Mouse (Mus musculus) hindbrain, embryonic 15.5 days (tissue): ENCODE measurements around the gene Nxph3. TPM values are rescaled to one million over a fixed set of nuclear protein-coding genes. Genes with fewer than 3 reads are reported as not detected.

Experiments used
- ATAC-seq: fragments of 200-750 bp; cut with Nextera tagmentation; 2 replicates; pipeline ENCODE4 v1.8.0; 2017; ENCODE audit warnings: low read depth, moderate number of reproducible peaks, moderate TSS enrichment; ENCODE audit not compliant: low FRiP score
- H3K27ac ChIP-seq: fragments of 300-500 bp; sonication (generic); replicated peaks from 2 replicates; pipeline ENCODE4 v1.5.1; 2015; ENCODE audit warnings: mild to moderate bottlenecking, inconsistent platforms
- H3K27me3 ChIP-seq: fragments of 300-500 bp; sonication (generic); 2 replicates; pipeline ENCODE4 v1.6.1; 2015; ENCODE audit warnings: control low read depth, inconsistent platforms
- H3K36me3 ChIP-seq: fragments of 300-500 bp; sonication (generic); 2 replicates; pipeline ENCODE4 v1.6.1; 2015; ENCODE audit warnings: control low read depth, inconsistent platforms
- H3K4me1 ChIP-seq: fragments of 300-500 bp; sonication (generic); replicated peaks from 2 replicates; pipeline ENCODE4 v1.6.1; 2015; ENCODE audit warnings: control low read depth, inconsistent platforms
- H3K4me2 ChIP-seq: fragments of 300-500 bp; sonication (generic); 2 replicates; pipeline ENCODE4 v1.6.1; 2015; ENCODE audit warnings: moderate library complexity, mild to moderate bottlenecking, inconsistent platforms
- H3K4me3 ChIP-seq: fragments of 300-500 bp; sonication (generic); 2 replicates; pipeline ENCODE4 v1.5.1; 2015; ENCODE audit warnings: mild to moderate bottlenecking, inconsistent platforms
- H3K9ac ChIP-seq: fragments of 300-500 bp; sonication (generic); 2 replicates; pipeline ENCODE4 v1.6.1; 2015; ENCODE audit warnings: inconsistent platforms
- H3K9me3 ChIP-seq: fragments of 300-500 bp; sonication (generic); 2 replicates; pipeline ENCODE4 v1.6.1; 2016; ENCODE audit warnings: control low read depth, inconsistent platforms
- WGBS: fragments of 180-500 bp; shearing (Covaris S2); methylation state at CpG from one replicate; pipeline ENCODE4 v1.1.7; 2015; 5-methylcytosine and 5-hydroxymethylcytosine counted together
- polyA plus RNA-seq: library from polyadenylated mRNA; unstranded; fragments of >200 nt; fragmentation: Nextera tagmentation; extraction: Ambion mirVana; gene quantifications from 2 replicates; pipeline ENCODE4 v1.2.1, GENCODE M21; 2015

Gene Nxph3
- polyA plus RNA-seq, 1 experiment from 2014 or later: 3.9 TPM

DNA sequence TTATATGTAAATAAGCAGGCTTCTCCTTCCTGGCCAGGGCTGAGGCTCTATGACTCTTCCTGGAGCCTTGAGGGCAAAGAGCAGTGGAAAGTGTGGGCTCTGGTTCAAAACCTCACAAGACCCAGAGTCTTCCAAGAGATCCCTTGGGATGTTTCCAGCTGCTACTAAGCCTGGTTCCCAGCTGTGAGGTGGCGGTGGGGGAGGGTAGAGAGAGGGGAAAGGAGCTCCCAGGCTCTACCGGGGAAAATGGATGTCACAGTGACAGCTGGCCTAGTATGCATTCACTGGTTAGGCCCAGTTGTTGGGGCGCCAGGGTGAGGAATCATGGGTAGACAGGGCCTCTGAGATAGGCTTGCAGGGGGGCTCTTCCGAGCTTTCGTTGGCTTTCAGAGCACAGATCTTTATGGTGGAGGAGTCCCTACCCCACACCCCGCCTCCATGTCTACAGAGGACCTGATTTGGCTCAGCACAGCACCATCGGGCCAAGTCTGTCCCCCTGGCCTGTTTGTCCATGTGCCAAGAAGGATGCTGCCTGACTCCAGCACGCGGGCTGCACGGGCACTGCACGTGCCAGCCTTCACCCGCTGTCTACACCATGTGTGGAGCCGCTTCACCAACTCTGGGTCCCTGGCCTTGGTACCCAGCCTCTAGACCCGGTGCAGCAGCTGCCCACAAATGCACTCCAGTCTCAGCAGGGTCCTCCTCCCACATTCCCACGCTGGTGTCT is 24.2 kb upstream of the Nxph3 start:
- Histone ChIP-seq H3K27me3 (no peaks in the 10 kb centered on the region), H3K27ac (no peak overlapping the region), H3K4me1 (peaks cover 19% of the 10 kb centered on the region), H3K4me3 (no peak overlapping the region), H3K36me3 (no peaks in the 10 kb centered on the region), H3K9ac (no peak overlapping the region), H3K4me2 (no peak overlapping the region), H3K9me3 (no peaks in the 10 kb centered on the region)
- 56% methylated on average over 15 of the region's 15 CpGs for WGBS
- no peak for ATAC-seq

DNA sequence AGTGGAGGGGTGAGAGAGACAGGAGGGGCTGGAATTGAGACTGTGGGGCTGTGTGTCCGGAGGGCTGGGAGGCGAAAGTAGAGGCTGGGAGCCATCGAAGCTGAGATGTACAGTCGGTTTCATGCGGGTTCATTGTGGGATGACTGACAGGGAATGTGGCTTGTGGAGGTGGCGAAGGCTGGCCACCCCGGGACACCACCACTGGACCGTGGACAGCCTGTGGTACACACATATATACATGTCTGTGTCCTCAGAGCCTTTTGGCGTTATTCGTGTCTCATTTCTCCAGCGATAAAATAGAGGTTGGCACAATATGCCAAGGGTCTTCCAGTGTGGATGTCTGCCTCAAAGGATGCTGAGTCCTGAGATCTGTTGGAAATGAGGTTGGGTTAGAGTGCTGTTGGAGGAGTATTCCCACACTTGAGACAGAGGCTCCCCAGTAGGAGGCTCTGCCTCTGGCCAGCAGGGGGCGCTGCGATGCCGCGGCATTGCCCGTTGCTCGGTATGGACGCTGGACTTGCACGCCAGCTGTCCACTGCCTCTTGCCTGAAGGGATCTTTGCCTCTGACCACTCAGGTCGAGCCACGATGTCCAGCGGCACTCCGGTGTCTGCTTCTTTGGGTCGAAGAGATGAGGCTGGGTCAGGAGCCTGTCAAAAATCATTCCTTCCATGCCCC is 19.3 kb upstream of the Nxph3 start:
- 26% methylated on average over 24 of the region's 24 CpGs for whole genome bisulfite sequencing
- Histone ChIP-seq H3K27ac (no peak overlapping the region), H3K27me3 (no peaks in the 10 kb centered on the region), H3K4me2 (peak overlapping the region; percentile 47), H3K9ac (no peak overlapping the region), H3K36me3 (no peaks in the 10 kb centered on the region), H3K4me3 (no peak overlapping the region), H3K4me1 (peaks cover 11% of the 10 kb centered on the region), H3K9me3 (no peaks in the 10 kb centered on the region)
- peak; percentile 88; the same call in 1 of the 2 replicates for ATAC-seq

DNA sequence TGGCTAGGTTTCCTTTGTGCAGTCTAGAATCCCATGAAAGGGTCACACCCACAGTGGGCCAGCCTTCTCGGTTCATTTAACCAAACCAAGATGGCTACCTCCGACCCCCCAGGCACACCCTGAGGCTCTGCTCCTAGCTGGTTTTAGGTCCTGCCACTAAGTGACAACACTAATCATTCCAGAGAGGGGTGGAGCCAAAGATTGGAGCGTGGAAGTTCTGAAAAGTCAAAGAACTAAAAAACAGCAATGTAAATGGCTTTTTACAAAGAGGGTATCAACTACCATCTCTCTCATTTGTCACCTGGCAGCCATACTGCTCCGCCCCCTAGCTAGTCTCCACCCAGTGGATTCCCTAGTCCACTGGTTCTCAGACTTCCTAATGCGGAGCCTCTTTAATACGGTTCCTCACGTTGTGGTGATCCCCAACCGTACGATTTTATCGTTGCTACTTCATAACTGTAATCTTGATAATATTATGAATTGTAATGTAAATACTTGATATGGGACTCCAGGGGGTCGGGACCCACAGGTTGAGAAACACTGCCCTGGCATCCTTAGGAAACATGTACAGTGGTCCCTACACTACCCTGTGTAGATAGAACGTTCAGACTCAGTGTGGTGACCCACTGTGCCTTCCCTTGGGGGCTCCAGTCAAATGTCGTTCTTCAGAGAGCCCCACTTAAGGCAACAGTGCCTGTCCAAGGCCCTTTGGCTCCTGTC is 18.1 kb upstream of the Nxph3 start:
- Histone ChIP-seq H3K9me3 (no peaks in the 10 kb centered on the region), H3K4me2 (no peak overlapping the region), H3K27ac (no peak overlapping the region), H3K4me1 (peaks cover 5% of the 10 kb centered on the region; the same call in 1 of the 2 replicates), H3K4me3 (no peak overlapping the region), H3K27me3 (no peaks in the 10 kb centered on the region), H3K36me3 (no peaks in the 10 kb centered on the region), H3K9ac (no peak overlapping the region)
- 76% methylated on average over 13 of the region's 13 CpGs for WGBS
- no peak for ATAC-seq

DNA sequence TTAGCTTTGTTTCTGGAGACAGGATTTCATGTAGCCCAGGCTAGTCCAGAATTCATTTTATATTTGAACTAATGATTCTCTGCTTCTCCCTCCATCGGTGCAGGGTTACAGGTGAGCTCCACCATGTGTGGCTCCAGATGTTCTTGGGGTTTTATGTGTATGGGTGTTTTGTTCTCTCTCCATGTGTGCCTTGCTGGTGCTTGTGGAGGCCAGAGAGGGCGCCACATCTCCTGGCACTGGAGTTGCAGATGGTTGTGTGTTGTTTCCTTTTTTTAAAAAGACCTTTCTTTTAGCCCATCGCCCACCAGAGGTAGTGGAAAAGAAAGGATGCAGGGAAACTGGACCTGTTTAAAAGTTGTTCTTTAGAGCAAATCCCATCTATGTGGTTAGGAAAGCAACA is 13.9 kb upstream of the Nxph3 start:
- Histone ChIP-seq H3K4me3 (no peak overlapping the region), H3K27ac (no peak overlapping the region), H3K36me3 (no peaks in the 10 kb centered on the region), H3K4me2 (no peak overlapping the region), H3K4me1 (no peaks in the 10 kb centered on the region), H3K27me3 (no peaks in the 10 kb centered on the region), H3K9me3 (no peaks in the 10 kb centered on the region), H3K9ac (no peak overlapping the region)
- 88% methylated on average over 3 of the region's 3 CpGs for WGBS
- no peak for ATAC-seq

DNA sequence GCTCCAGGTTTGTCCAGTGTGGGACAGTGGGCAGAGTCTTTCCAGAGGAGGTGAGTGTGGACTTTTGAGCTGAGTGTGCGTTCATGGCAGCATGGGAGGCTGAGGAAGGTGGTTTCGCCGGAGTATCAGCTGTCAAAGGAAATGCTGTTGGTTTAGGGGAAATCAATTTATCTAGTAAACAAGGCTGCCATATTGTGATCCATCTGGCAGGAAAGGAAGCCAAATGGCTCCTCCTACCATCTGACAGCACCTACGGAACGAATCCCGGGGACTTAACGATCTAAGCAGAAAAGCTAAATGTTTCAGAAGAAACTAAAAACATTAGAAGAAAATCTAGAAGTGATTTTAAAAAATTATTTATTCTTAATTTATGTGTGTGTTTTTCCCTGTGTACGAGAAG is 12.9 kb upstream of the Nxph3 start:
- H3K4me2 ChIP-seq: no peak overlapping the region
- no peak overlapping the region for H3K27ac ChIP-seq
- no peak overlapping the region for H3K9ac ChIP-seq
- WGBS: 75% methylated on average over 8 of the region's 8 CpGs
- ATAC-seq: no peak
- H3K4me1 ChIP-seq: no peaks in the 10 kb centered on the region
- H3K9me3 ChIP-seq: no peaks in the 10 kb centered on the region
- H3K27me3 ChIP-seq: 0 out of 2 replicates have a peak, but pooled peaks cover 2% of the 10 kb centered on the region
- no peak overlapping the region for H3K4me3 ChIP-seq
- H3K36me3 ChIP-seq: no peaks in the 10 kb centered on the region

DNA sequence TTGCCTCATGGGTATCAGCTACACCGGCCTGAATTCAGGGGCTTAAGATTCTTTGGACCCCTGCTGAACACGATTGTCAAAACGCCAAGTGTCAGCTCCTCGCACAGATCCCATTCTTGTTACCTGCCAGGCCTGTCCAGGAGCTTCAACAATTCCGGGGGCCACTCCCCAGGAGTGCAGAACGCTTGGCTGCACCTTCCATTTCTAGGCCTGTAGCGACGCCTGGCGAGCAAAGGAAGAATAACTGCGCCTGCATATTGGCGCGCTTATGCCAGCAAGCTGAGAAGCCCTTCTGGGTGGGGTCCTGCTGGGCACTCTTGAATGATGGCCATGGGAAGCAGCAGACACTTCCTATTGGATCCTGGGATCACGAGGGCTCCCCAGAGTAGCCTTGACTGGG is 7.2 kb upstream of the Nxph3 start:
- H3K27ac ChIP-seq: no peak overlapping the region
- H3K4me1 ChIP-seq: peaks cover 18% of the 10 kb centered on the region
- 0 out of 2 replicates have a peak, but pooled peaks cover 2% of the 10 kb centered on the region for H3K27me3 ChIP-seq
- peak; percentile 58; the same call in 1 of the 2 replicates for ATAC-seq
- no peaks in the 10 kb centered on the region for H3K36me3 ChIP-seq
- peak overlapping the region; percentile 20 for H3K4me3 ChIP-seq
- WGBS: under 1% methylated on average over 13 of the region's 13 CpGs
- peak overlapping the region; percentile 53 for H3K4me2 ChIP-seq
- no peaks in the 10 kb centered on the region for H3K9me3 ChIP-seq
- no peak overlapping the region for H3K9ac ChIP-seq

DNA sequence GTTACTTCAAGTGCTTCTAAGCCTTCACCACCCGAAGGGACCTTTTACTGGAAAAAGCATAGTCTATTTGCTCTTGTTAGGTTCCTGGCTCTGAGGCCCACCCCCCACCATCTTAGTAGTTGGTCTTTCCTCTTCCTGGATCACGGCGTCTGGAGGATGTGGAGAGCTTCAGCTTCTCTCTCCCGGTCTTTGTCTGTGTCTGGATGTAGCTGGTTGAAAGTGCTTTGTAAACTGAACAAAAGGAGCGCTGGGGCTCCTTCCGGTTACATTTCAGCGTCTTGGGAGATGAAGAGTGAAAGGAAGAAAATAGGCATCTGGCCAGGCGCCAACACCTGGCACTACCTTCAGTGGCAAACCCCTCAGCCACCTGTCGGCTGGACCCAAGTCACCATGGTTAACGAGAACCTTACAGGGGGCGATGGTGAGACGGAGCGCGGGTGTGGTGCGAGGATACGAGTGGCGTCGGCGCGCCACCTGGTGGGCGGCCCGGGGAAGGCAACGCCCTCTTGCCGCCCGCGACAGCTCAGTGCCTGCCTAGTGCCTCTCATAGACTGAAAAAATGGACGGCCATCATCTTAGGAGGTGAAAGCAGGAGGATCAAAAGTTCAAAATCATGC is 6.2 kb upstream of the Nxph3 start:
- 0 out of 2 replicates have a peak, but pooled peaks cover 6% of the 10 kb centered on the region for H3K27me3 ChIP-seq
- peaks cover 28% of the 10 kb centered on the region for H3K4me1 ChIP-seq
- peak overlapping the region; percentile 57; the same call in 1 of the 2 replicates for H3K27ac ChIP-seq
- H3K36me3 ChIP-seq: no peaks in the 10 kb centered on the region
- H3K9ac ChIP-seq: no peak overlapping the region
- no peaks in the 10 kb centered on the region for H3K9me3 ChIP-seq
- 3% methylated on average over 27 of the region's 27 CpGs for WGBS
- H3K4me3 ChIP-seq: peak overlapping the region; percentile 29
- ATAC-seq: peak; percentile 76
- H3K4me2 ChIP-seq: peak overlapping the region; percentile 53

DNA sequence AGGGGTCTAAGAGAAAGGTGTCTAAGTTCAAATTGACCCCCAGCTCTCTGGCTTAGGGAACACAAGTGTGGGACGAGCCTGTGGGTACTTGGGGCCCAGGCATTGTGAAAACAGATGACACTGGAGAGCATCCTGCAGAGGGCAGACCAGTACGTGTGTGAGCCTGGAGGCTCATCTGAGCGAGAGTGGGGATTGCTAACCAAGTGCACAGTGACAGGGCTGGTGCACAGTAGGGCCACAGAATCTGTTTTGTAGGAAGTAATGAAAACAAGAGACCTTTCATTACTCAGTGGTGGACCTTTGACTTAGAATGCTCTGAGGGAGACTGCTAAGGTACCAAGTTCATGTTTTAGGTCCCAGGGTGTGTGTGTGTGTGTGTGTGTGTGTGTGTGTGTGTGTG is 5.6 kb upstream of the Nxph3 start:
- H3K27ac ChIP-seq: peak overlapping the region; percentile 57; the same call in 1 of the 2 replicates
- H3K9me3 ChIP-seq: no peaks in the 10 kb centered on the region
- WGBS: 49% methylated on average over 3 of the region's 3 CpGs
- H3K9ac ChIP-seq: no peak overlapping the region
- no peak for ATAC-seq
- H3K36me3 ChIP-seq: no peaks in the 10 kb centered on the region
- no peak overlapping the region for H3K4me2 ChIP-seq
- H3K4me1 ChIP-seq: peaks cover 33% of the 10 kb centered on the region
- peaks cover 11% of the 10 kb centered on the region; the same call in 1 of the 2 replicates for H3K27me3 ChIP-seq
- no peak overlapping the region for H3K4me3 ChIP-seq

DNA sequence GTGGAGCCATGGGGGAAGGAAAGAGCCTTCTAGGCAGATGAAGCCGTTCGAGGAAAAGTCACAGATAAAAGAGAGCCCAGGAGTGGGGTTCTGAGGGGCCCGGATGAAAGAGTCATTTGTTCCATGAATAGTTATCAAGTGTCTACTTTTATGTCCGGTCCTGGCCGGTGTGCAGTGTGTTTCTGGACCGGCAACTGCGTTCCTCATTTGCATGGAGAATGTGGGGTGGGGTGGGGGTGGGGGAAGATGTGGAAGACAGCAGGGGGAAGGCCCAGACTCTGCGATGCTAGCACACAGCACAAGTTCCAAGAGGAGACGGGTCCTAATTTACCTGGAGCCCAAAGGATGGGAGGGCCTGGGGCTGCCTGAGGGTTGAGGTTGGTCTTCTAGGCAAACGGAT is 4.9 kb upstream of the Nxph3 start:
- H3K27me3 ChIP-seq: peaks cover 18% of the 10 kb centered on the region
- no peak overlapping the region for H3K4me2 ChIP-seq
- no peak for ATAC-seq
- H3K36me3 ChIP-seq: no peaks in the 10 kb centered on the region
- WGBS: 55% methylated on average over 10 of the region's 10 CpGs
- H3K4me1 ChIP-seq: peaks cover 40% of the 10 kb centered on the region
- no peak overlapping the region for H3K4me3 ChIP-seq
- no peak overlapping the region for H3K27ac ChIP-seq
- H3K9me3 ChIP-seq: no peaks in the 10 kb centered on the region
- no peak overlapping the region for H3K9ac ChIP-seq

DNA sequence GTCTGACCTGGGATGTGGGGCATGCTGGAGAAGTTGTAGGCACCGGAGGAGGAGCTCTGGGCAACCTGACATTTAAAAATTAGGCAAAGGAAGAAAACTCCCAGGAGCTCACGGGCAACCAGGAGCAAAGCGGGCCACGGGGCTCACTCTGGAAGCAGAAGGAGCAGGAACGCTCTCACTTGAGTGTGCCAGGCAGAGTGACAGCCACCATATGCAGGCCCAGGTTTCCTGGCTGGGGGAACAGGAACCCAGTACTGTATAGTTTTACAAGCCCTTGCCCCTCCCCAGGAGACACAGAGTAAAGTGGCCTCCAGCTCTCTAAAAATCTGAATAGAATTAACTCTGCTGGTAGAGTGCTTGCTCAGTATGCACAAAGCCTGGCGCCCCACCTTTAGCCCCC is 2.8 kb upstream of the Nxph3 start:
- Histone ChIP-seq H3K4me1 (peaks cover 54% of the 10 kb centered on the region), H3K27ac (no peak overlapping the region), H3K27me3 (peaks cover 33% of the 10 kb centered on the region), H3K9ac (no peak overlapping the region), H3K36me3 (no peaks in the 10 kb centered on the region), H3K9me3 (no peaks in the 10 kb centered on the region), H3K4me3 (no peak overlapping the region), H3K4me2 (no peak overlapping the region)
- 60% methylated on average over 6 of the region's 6 CpGs for WGBS
- no peak for ATAC-seq

DNA sequence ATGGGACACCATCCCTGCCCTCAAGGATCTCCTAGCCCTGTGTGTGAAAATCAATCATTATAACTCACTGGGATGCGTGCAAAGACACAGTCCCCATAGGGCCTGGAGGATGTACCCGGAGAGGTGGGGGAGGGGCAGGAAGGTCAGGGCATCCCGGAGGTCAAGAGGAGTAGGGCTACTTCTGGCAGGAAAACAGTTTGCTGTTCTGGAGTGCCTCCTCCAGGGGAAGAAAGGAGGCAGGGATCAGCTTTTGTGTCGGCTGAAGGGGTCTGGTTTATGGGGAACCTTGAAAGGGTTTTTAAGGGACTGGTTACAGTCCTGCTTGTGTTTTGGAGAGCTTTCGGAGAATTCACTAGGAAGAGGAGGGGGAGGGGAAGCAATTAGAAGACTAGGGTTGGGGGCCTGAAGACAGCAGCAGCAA is 2.1 kb upstream of the Nxph3 start:
- WGBS: 4% methylated on average over 5 of the region's 5 CpGs
- H3K9me3 ChIP-seq: no peaks in the 10 kb centered on the region
- no peak for ATAC-seq
- H3K4me2 ChIP-seq: no peak overlapping the region
- peaks cover 33% of the 10 kb centered on the region for H3K27me3 ChIP-seq
- H3K9ac ChIP-seq: no peak overlapping the region
- no peaks in the 10 kb centered on the region for H3K36me3 ChIP-seq
- no peak overlapping the region for H3K27ac ChIP-seq
- H3K4me1 ChIP-seq: peaks cover 51% of the 10 kb centered on the region
- no peak overlapping the region for H3K4me3 ChIP-seq
